Mouse (Mus musculus) limb, embryonic 10.5 days (tissue): ENCODE results near the gene Igf2bp3. TPM values are rescaled to one million over a fixed set of nuclear protein-coding genes. Genes with fewer than 3 reads are reported as not detected.

Experiments used
- DNase-seq: peaks from one replicate; pipeline ENCODE4 v3.0.0-alpha.2; 2017; ENCODE audit warnings: low spot score
- H3K27ac ChIP-seq: fragments of 300-500 bp; sonication (generic); 2 replicates; pipeline ENCODE4 v1.5.1; 2016; ENCODE audit warnings: mild to moderate bottlenecking
- H3K27me3 ChIP-seq: fragments of 300-500 bp; sonication (generic); 2 replicates; pipeline ENCODE4 v1.6.1; 2016; ENCODE audit warnings: low read depth, mild to moderate bottlenecking; ENCODE audit not compliant: poor library complexity, severe bottlenecking
- H3K36me3 ChIP-seq: fragments of 300-500 bp; sonication (generic); 2 replicates; pipeline ENCODE4 v1.6.1; 2016; ENCODE audit warnings: mild to moderate bottlenecking, moderate library complexity
- H3K4me1 ChIP-seq: fragments of 300-500 bp; sonication (generic); 2 replicates; pipeline ENCODE4 v1.6.1; 2016
- H3K4me3 ChIP-seq: fragments of 300-500 bp; sonication (generic); 2 replicates; pipeline ENCODE4 v1.5.1; 2016; ENCODE audit warnings: mild to moderate bottlenecking, moderate library complexity
- H3K9me3 ChIP-seq: fragments of 300-500 bp; sonication (generic); replicated peaks from 2 replicates; pipeline ENCODE4 v1.6.1; 2016; ENCODE audit warnings: mild to moderate bottlenecking
- WGBS: fragments of 180-500 bp; shearing (Covaris S2); methylation state at CpG from one replicate; pipeline ENCODE4 v1.1.7; 2016; 5-methylcytosine and 5-hydroxymethylcytosine counted together
- polyA plus RNA-seq: library from polyadenylated mRNA; unstranded; fragments of >200 nt; fragmentation: Nextera tagmentation; extraction: Ambion mirVana; gene quantifications from 2 replicates; pipeline ENCODE4 v1.2.1, GENCODE M21; 2016

Gene Igf2bp3
- polyA plus RNA-seq, 1 experiment from 2014 or later = 148 TPM

- no peak overlapping the region for H3K4me3 ChIP-seq
- H3K4me1 ChIP-seq = peaks cover 14% of the 10 kb centered on the region
- DNase-seq = no peak
- WGBS = 85% methylated on average over 11 of the region's 11 CpGs
- H3K27ac ChIP-seq = no peak overlapping the region
- H3K27me3 ChIP-seq = no peaks in the 10 kb centered on the region
- H3K36me3 ChIP-seq = peaks cover 32% of the 10 kb centered on the region
- H3K9me3 ChIP-seq = no peaks in the 10 kb centered on the region
These were observed 50.1 kb downstream of the Igf2bp3 start for GRCm38 (mm10) chr6:49164701-49165100.

GRCm38 (mm10) chr6:49159971-49160370, 54.8 kb downstream of the Igf2bp3 start:
- Histone ChIP-seq H3K27ac (no peak overlapping the region), H3K4me3 (no peak overlapping the region), H3K4me1 (peaks cover 3% of the 10 kb centered on the region), H3K9me3 (no peaks in the 10 kb centered on the region), H3K27me3 (no peaks in the 10 kb centered on the region), H3K36me3 (peaks cover 21% of the 10 kb centered on the region)
- DNase-seq = no peak
- 86% methylated on average over 2 of the region's 2 CpGs for WGBS

GRCm38 (mm10) chr6:49156826-49157175, 58.0 kb downstream of the Igf2bp3 start:
- Histone ChIP-seq H3K4me1 (no peaks in the 10 kb centered on the region), H3K4me3 (no peak overlapping the region), H3K27me3 (no peaks in the 10 kb centered on the region), H3K9me3 (no peaks in the 10 kb centered on the region), H3K27ac (no peak overlapping the region), H3K36me3 (peaks cover 9% of the 10 kb centered on the region)
- whole genome bisulfite sequencing = 87% methylated on average over 3 of the region's 3 CpGs
- no peak for DNase-seq

- H3K9me3 ChIP-seq = no peaks in the 10 kb centered on the region
- no peak for DNase-seq
- 92% methylated on average over 5 of the region's 5 CpGs for WGBS
- H3K27ac ChIP-seq = no peak overlapping the region
- H3K4me3 ChIP-seq = no peak overlapping the region
- peaks cover 9% of the 10 kb centered on the region for H3K36me3 ChIP-seq
- H3K4me1 ChIP-seq = no peaks in the 10 kb centered on the region
- no peaks in the 10 kb centered on the region for H3K27me3 ChIP-seq
These were observed 58.5 kb downstream of the Igf2bp3 start for GRCm38 (mm10) chr6:49156170-49156825.

- no peaks in the 10 kb centered on the region for H3K27me3 ChIP-seq
- 0 out of 2 replicates have a peak, but pooled peaks cover 11% of the 10 kb centered on the region for H3K4me1 ChIP-seq
- no peak overlapping the region for H3K4me3 ChIP-seq
- H3K9me3 ChIP-seq = no peaks in the 10 kb centered on the region
- no peak for DNase-seq
- 59% methylated on average over 4 of the region's 4 CpGs for WGBS
- no peak overlapping the region for H3K27ac ChIP-seq
- peaks cover 9% of the 10 kb centered on the region for H3K36me3 ChIP-seq
These were observed 63.3 kb downstream of the Igf2bp3 start for GRCm38 (mm10) chr6:49151465-49151864.

- Histone ChIP-seq H3K4me1 (0 out of 2 replicates have a peak, but pooled peaks cover 11% of the 10 kb centered on the region), H3K36me3 (peaks cover 7% of the 10 kb centered on the region; the same call in 1 of the 2 replicates), H3K27me3 (no peaks in the 10 kb centered on the region), H3K27ac (no peak overlapping the region), H3K9me3 (no peaks in the 10 kb centered on the region), H3K4me3 (no peak overlapping the region)
- DNase-seq = no peak
- WGBS = 89% methylated on average over 9 of the region's 9 CpGs
These were observed 64.2 kb downstream of the Igf2bp3 start for GRCm38 (mm10) chr6:49150349-49151229.

- 93% methylated on average over 5 of the region's 5 CpGs for WGBS
- Histone ChIP-seq H3K27me3 (no peaks in the 10 kb centered on the region), H3K36me3 (peaks cover 10% of the 10 kb centered on the region), H3K9me3 (no peaks in the 10 kb centered on the region), H3K4me1 (0 out of 2 replicates have a peak, but pooled peaks cover 11% of the 10 kb centered on the region), H3K4me3 (no peak overlapping the region), H3K27ac (no peak overlapping the region)
- DNase-seq = no peak
These were observed 65.4 kb downstream of the Igf2bp3 start for GRCm38 (mm10) chr6:49149202-49149930.

- DNase-seq = no peak
- 91% methylated on average over 4 of the region's 4 CpGs for WGBS
- H3K36me3 ChIP-seq = peaks cover 8% of the 10 kb centered on the region
- no peak overlapping the region for H3K4me3 ChIP-seq
- H3K27ac ChIP-seq = no peak overlapping the region
- H3K27me3 ChIP-seq = no peaks in the 10 kb centered on the region
- no peaks in the 10 kb centered on the region for H3K9me3 ChIP-seq
- 0 out of 2 replicates have a peak, but pooled peaks cover 11% of the 10 kb centered on the region for H3K4me1 ChIP-seq
These were observed 66.0 kb downstream of the Igf2bp3 start for GRCm38 (mm10) chr6:49148781-49149180.

- Histone ChIP-seq H3K36me3 (peaks cover 8% of the 10 kb centered on the region), H3K4me1 (0 out of 2 replicates have a peak, but pooled peaks cover 11% of the 10 kb centered on the region), H3K4me3 (no peak overlapping the region), H3K27me3 (no peaks in the 10 kb centered on the region), H3K9me3 (no peaks in the 10 kb centered on the region), H3K27ac (no peak overlapping the region)
- no peak for DNase-seq
- WGBS = 89% methylated on average over 7 of the region's 7 CpGs
These were observed 66.4 kb downstream of the Igf2bp3 start for GRCm38 (mm10) chr6:49148368-49148767.

GRCm38 (mm10) chr6:49146461-49146860, 68.3 kb downstream of the Igf2bp3 start:
- no peaks in the 10 kb centered on the region for H3K9me3 ChIP-seq
- 94% methylated on average over 2 of the region's 2 CpGs for WGBS
- H3K36me3 ChIP-seq = peaks cover 8% of the 10 kb centered on the region
- no peak for DNase-seq
- H3K27ac ChIP-seq = no peak overlapping the region
- 0 out of 2 replicates have a peak, but pooled peaks cover 11% of the 10 kb centered on the region for H3K4me1 ChIP-seq
- no peaks in the 10 kb centered on the region for H3K27me3 ChIP-seq
- no peak overlapping the region for H3K4me3 ChIP-seq

GRCm38 (mm10) chr6:49142428-49142827, 72.3 kb downstream of the Igf2bp3 start:
- H3K4me1 ChIP-seq = peaks cover 5% of the 10 kb centered on the region; the same call in 1 of the 2 replicates
- WGBS = 88% methylated on average over 9 of the region's 9 CpGs
- no peak for DNase-seq
- no peak overlapping the region for H3K27ac ChIP-seq
- H3K27me3 ChIP-seq = no peaks in the 10 kb centered on the region
- H3K4me3 ChIP-seq = no peak overlapping the region
- no peaks in the 10 kb centered on the region for H3K9me3 ChIP-seq
- H3K36me3 ChIP-seq = peaks cover 32% of the 10 kb centered on the region

GRCm38 (mm10) chr6:49141125-49141524, 73.6 kb downstream of the Igf2bp3 start:
- no peak for DNase-seq
- Histone ChIP-seq H3K27ac (no peak overlapping the region), H3K4me3 (no peak overlapping the region), H3K36me3 (peaks cover 32% of the 10 kb centered on the region), H3K4me1 (peaks cover 6% of the 10 kb centered on the region; the same call in 1 of the 2 replicates), H3K27me3 (no peaks in the 10 kb centered on the region), H3K9me3 (no peaks in the 10 kb centered on the region)
- WGBS = 90% methylated on average over 5 of the region's 5 CpGs
